Mouse (Mus musculus): ENCODE results near the gene Usp30.

Gene Usp30

DNA sequence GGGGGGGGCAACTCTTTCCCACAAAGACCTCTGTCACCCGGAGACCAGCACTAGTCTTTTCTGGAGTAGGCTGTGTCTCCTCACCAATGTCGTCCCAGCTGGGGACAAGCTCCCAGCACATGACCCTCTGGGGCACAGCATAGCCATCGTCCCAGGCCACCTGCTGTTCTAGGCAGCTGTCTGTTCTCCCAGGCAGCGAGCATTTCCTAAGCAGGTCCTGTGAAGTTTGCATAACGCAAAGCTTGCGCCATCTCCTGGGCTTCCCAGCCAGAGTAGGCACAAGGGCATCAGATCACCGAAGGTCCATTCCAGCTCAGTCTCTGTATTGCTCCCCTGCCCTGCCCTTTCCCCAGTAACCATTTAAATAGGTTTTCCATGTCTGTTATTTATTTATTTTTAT, 92.0 kb downstream of the Usp30 start:
- DNase-seq (ENCODE audit: low spot score) = no peak

DNA sequence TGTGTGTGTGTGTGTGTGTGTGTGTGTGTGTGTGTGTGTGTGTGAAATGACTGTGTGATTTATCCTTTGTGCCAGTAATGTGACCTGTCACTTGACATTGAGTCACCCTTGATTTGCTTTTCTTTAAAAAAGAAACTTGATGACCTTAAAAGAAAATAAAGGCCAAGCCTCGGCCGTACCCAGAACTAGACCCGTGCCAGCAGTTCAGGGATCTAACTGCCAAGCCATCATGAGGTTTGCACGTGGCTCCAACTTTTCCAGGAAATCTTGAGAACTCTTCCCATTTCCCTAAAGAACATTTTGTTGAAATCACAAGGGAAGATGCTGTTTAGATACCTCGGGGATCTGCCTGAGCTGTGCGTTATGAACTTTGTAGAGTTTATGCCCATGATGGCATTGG, 96.2 kb downstream of the Usp30 start:
- no peak for DNase-seq (ENCODE audit: low spot score)

DNA sequence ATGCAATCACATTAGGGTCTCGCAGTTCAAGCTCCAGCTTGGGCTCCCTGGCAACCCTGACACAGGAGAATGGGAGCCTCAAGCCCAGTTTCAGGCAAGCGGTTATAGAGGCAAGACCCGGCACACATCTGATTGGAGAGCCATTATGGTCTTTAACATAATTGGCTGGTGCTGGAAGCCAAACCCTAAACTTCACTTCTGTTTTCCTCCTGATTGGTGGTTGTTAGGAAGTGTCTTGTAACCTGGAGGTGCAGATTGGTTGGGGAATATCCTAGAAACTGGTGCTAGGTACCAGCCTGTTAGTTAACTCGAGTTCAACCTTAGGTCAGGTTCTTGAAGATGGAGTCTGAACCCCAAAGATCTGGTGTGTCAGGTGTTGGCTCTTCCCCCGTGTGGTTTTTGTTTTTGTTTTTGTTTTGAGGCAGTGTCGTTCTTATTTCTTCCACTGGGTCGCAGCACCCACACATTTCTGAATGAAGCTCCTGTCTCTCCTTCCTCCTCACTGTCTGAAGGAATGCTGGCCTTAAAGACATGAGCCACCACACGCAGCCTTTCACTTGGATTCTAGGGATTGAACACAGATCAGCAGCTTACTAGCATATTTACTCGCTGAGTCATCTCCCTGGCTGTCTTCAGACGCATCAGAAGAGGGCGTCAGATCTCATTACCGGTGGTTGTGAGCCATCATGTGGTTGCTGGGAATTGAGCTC, 97.0 kb downstream of the Usp30 start:
- DNase-seq (ENCODE audit: low spot score) = no peak

DNA sequence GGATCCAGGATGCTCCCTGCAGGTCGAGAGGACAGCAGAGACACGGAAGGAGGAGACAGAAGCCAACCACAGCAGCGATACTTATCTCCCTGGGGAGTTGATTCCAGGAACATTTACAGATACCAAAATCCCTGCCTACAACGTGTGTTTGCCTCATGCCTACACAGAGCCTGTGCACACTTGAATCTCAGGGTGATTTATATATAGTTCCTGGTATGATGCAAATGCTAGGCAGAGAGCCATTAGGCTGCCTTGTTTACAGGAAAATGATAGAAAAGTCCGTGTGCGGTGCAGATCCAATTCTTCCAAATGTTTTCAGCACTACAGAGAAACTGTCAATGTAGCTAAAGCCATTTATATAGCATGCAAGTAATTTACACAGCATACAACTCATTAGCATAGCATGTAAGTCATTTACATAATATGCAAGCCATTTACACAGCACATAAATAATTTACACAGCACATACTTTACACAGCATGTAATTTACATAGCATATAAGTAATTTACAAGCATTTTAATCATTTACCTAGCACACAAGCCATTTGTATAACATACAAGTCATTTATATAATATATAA, 97.9 kb downstream of the Usp30 start:
- DNase-seq (ENCODE audit: low spot score) = no peak

DNA sequence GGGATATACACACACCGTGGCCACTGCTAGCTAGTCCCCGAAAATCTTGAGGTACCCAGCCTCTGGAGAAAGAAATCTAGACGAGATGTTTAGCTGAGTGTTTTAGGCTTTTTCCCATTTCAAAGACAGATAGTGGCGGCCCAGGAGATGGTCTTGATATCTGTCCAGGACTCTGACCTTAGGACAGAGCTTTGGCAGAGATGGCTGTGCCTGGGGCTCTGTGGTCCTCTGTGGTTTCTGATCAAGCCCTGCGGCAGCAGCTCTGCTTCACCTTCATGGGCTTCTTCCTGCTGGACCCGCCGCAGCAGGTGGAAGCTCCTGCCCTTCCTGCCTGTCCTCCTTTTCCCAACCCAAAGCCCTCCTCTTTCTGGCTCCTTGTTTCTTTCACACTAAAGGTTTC, 105.1 kb downstream of the Usp30 start:
- DNase-seq (ENCODE audit: low spot score) = no peak

DNA sequence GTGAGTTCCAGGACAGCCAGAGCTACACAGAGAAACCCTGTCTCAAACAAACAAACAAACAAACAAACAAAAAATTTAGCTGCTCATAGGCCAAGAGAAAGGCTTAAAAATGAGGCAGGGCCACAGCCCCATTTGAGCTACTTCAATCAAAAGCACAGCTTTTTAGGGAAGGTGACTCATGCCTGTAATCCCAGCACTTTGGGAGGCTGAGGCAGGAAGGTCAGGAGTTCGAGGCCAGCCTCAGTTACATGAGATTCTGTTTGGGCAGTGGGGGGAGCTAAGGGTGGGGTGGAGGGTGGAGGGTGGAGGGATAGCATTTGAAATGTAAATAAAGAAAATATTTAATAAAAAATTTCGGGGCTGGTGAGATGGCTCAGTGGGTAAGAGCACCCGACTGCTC, 107.7 kb downstream of the Usp30 start:
- no peak for DNase-seq (ENCODE audit: low spot score)

DNA sequence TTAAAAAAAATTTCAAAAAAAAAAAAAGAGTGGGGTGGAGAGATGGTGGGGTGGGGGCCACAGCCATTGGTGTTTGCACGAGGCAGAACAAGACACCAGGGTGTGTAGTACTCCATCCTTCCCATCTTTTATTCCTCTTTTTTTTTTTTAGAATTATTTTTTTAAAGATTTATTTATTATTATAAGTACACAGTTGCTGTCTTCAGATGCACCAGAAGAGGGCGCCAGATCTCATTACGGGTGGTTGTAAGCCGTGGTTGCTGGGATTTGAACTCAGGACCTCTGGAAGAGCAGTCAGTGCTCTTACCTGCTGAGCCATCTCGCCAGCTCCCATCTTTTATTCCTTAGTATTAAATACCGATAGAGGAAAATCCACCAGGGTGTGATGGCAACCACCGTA, 108.2 kb downstream of the Usp30 start:
- no peak for DNase-seq (ENCODE audit: low spot score)

DNA sequence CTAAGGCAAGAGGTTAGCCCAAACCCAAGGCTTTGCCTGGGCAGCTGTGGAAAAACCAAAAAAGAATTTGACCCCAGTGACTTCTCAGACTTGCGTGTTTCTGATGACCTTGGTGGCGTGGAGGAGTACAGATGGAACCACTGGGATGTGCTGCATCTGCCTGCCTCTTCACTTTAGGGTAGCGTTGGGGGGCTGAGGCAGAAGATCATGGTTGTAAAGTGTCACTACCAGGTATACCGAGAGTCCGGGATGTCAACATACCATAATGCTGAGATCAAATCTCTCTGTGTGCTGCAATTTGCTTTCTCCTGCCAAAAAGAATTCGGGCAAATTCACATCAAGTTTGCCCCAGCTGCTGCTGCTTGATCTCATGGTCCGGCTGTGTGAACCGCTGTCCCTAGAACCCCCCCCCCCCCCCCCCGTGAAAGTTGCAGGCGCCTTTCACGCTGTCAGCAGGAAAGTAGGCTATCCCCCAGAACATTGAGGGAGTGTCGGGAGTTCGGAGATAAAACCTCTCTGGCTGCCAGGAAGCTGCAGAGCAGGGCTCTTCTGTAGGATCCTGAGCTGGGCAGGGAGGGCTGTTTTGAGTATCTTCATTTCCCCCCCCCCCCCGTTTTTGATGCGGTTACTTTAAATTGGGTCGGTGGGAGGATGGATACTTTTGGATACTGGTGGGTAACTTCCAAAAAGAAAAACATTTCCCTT, 108.8 kb downstream of the Usp30 start:
- DNase-seq (ENCODE audit: low spot score) = no peak
